In genomic region chr8:125090889-125091740, GRCm38 (mm10) we compare ENCODE assay signal across 8 mouse cellular contexts. TPM values are rescaled to one million over a fixed set of nuclear protein-coding genes. Genes with fewer than 3 reads are reported as not detected.
DNase-seq lines count a peak whose midpoint lies in the region; ATAC-seq lines count a peak whose summit lies in the region.

No protein-coding gene starts in this region.

- DNase-seq in embryonic facial prominence, embryonic 10.5 days (ENCODE audit: low spot score), result no peak
- peak; percentile 63 to 70 for DNase-seq in adrenal gland, postnatal 36 days
- DNase-seq in kidney, postnatal 25 days, result peak; percentile 75 to 89
- DNase-seq in lung, postnatal 4 days, result peak; percentile 75 to 88
- DNase-seq in cerebellum, adult 8-10 months, result no peak

- no peak overlapping the region for H3K4me3 ChIP-seq in embryonic facial prominence, embryonic 13.5 days
- H3K4me3 ChIP-seq in embryonic facial prominence, embryonic 10.5 days, result no peak overlapping the region
- no peak overlapping the region for H3K4me3 ChIP-seq in heart, embryonic 12.5 days
- no peak overlapping the region for H3K4me3 ChIP-seq in neural tube, embryonic 15.5 days (replicated peaks)

- WGBS in embryonic facial prominence, embryonic 13.5 days, result 65% methylated on average over 21 of the region's 21 CpGs
- WGBS in embryonic facial prominence, embryonic 10.5 days, result 73% methylated on average over 21 of the region's 21 CpGs
- 56% methylated on average over 21 of the region's 21 CpGs for WGBS in heart, embryonic 12.5 days
- WGBS in neural tube, embryonic 15.5 days, result 74% methylated on average over 21 of the region's 21 CpGs

- H3K36me3 ChIP-seq in embryonic facial prominence, embryonic 13.5 days, result no peaks in the 10 kb centered on the region
- H3K36me3 ChIP-seq in embryonic facial prominence, embryonic 10.5 days (replicated peaks), result no peaks in the 10 kb centered on the region
- no peaks in the 10 kb centered on the region for H3K36me3 ChIP-seq in heart, embryonic 12.5 days
- H3K36me3 ChIP-seq in neural tube, embryonic 15.5 days, result no peaks in the 10 kb centered on the region

- no peaks in the 10 kb centered on the region for H3K27me3 ChIP-seq in embryonic facial prominence, embryonic 13.5 days
- 0 out of 2 replicates have a peak, but pooled peaks cover 3% of the 10 kb centered on the region for H3K27me3 ChIP-seq in embryonic facial prominence, embryonic 10.5 days (replicated peaks; ENCODE audit: low read depth, poor library complexity, severe bottlenecking)
- H3K27me3 ChIP-seq in heart, embryonic 12.5 days (replicated peaks), result no peaks in the 10 kb centered on the region
- H3K27me3 ChIP-seq in neural tube, embryonic 15.5 days (replicated peaks), result no peaks in the 10 kb centered on the region; the same call in 1 of the 2 replicates

- H3K9ac ChIP-seq in embryonic facial prominence, embryonic 13.5 days, result no peak overlapping the region
- no peak overlapping the region for H3K9ac ChIP-seq in heart, embryonic 12.5 days
- H3K9ac ChIP-seq in neural tube, embryonic 15.5 days (replicated peaks), result no peak overlapping the region

- ATAC-seq in embryonic facial prominence, embryonic 13.5 days (ENCODE audit: insufficient number of reproducible peaks, insufficient read depth, low FRiP score, low TSS enrichment, low read depth), result no peak
- ATAC-seq in heart, embryonic 12.5 days (ENCODE audit: insufficient number of reproducible peaks, low FRiP score), result peak; percentile 31; the same call in 1 of the 2 replicates
- ATAC-seq in neural tube, embryonic 15.5 days (ENCODE audit: low FRiP score), result no peak

- no peaks in the 10 kb centered on the region for H3K9me3 ChIP-seq in embryonic facial prominence, embryonic 13.5 days
- H3K9me3 ChIP-seq in embryonic facial prominence, embryonic 10.5 days, result no peaks in the 10 kb centered on the region
- no peaks in the 10 kb centered on the region for H3K9me3 ChIP-seq in heart, embryonic 12.5 days (replicated peaks)
- H3K9me3 ChIP-seq in neural tube, embryonic 15.5 days (replicated peaks), result no peaks in the 10 kb centered on the region

- H3K4me1 ChIP-seq in embryonic facial prominence, embryonic 13.5 days, result peaks cover 8% of the 10 kb centered on the region; the same call in 1 of the 2 replicates
- peaks cover 23% of the 10 kb centered on the region for H3K4me1 ChIP-seq in embryonic facial prominence, embryonic 10.5 days
- peaks cover 18% of the 10 kb centered on the region for H3K4me1 ChIP-seq in heart, embryonic 12.5 days (replicated peaks)
- no peaks in the 10 kb centered on the region for H3K4me1 ChIP-seq in neural tube, embryonic 15.5 days

- 0 out of 2 replicates have a peak overlapping the region, but pooled peaks have one; percentile 7 for H3K27ac ChIP-seq in embryonic facial prominence, embryonic 13.5 days
- H3K27ac ChIP-seq in embryonic facial prominence, embryonic 10.5 days (replicated peaks), result no peak overlapping the region
- H3K27ac ChIP-seq in heart, embryonic 12.5 days (ENCODE audit: poor library complexity, severe bottlenecking), result no peak overlapping the region
- no peak overlapping the region for H3K27ac ChIP-seq in neural tube, embryonic 15.5 days (replicated peaks)

- H3K4me2 ChIP-seq in embryonic facial prominence, embryonic 13.5 days, result peak overlapping the region; percentile 22; the same call in 1 of the 2 replicates
- H3K4me2 ChIP-seq in heart, embryonic 12.5 days, result peak overlapping the region; percentile 27; the same call in 1 of the 2 replicates
- H3K4me2 ChIP-seq in neural tube, embryonic 15.5 days, result no peak overlapping the region

RNA-seq across cellular contexts. Expression of gene Disc1, which starts 37.1 kb away (rescaled TPM):
- polyA plus RNA-seq in embryonic facial prominence, embryonic 13.5 days (2015; fragmentation: Nextera tagmentation; extraction: Ambion mirVana), result 3.0 and 3.3 TPM in 2 replicates
- polyA plus RNA-seq in embryonic facial prominence, embryonic 10.5 days (2016; fragmentation: Nextera tagmentation; extraction: Ambion mirVana), result 1.7 and 2.3 TPM in 2 replicates
- total RNA-seq in adrenal gland, postnatal 36 days (2021), result 1 to 10 TPM; 1.2 to 1.8 TPM
- 2.3 and 2.5 TPM in 2 replicates for polyA plus RNA-seq in heart, embryonic 12.5 days (2016; fragmentation: Nextera tagmentation; extraction: Ambion mirVana)
- 1.8 TPM in 2 replicates for polyA plus RNA-seq in neural tube, embryonic 15.5 days (2015; fragmentation: Nextera tagmentation; extraction: Ambion mirVana)

Comparison
In these comparisons a context has a peak if more than half of its experiments do, and no peak if none do; other contexts are left out.
1. DNase-seq: peak in adrenal gland, postnatal 36 days (2 of 2), kidney, postnatal 25 days (2 of 2) and lung, postnatal 4 days (2 of 2); none in embryonic facial prominence, embryonic 10.5 days (single experiment) and cerebellum, adult 8-10 months (single experiment).